Mouse (Mus musculus) adrenal gland, postnatal 36 days (tissue): ENCODE results near the gene Thap3. TPM values are rescaled to one million over a fixed set of nuclear protein-coding genes. Genes with fewer than 3 reads are reported as not detected.

Experiments used
- DNase-seq, 2 experiments: peaks; one replicate each; pipeline ENCODE4 v3.0.0; 2021; ENCODE audit warnings: mixed read lengths in 1 of 2
- total RNA-seq, 2 experiments: library from RNA; stranded (reverse); gene quantifications; 2 replicates each; pipeline ENCODE4 v1.2.3; 2021

Gene Thap3
- total RNA-seq, 2 experiments from 2014 or later: 19.5 to 20.5 TPM

- no peak for DNase-seq
Observed at GRCm38 (mm10) chr4:151985886-151986285, 2.9 kb downstream of the Thap3 start.

GRCm38 (mm10) chr4:151983560-151983959 lies 5.2 kb downstream of the Thap3 start:
- DNase-seq: peak in 1 of 2 experiments; percentile 31

DNA sequence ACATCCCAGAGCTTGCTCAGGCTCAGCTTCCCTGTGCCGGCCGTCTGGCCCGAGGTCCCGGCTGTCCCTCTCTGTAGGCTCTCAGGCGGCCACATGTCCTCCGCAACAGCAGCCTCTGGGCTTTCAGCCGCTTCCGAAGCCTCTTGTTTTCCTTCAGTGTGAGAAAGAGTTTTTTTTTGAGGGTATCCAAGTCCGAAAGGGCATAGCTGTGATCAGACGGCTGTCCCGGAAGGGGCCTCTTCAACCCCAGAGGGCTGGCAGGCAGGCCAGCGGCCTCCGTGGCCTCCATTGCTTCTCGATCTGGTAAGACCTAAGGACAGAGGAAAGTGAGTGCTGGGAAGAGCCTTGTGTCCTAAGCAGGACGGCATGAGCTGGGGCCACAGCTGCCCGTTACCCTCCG lies 5.8 kb downstream of the Thap3 start:
- no peak for DNase-seq

DNA sequence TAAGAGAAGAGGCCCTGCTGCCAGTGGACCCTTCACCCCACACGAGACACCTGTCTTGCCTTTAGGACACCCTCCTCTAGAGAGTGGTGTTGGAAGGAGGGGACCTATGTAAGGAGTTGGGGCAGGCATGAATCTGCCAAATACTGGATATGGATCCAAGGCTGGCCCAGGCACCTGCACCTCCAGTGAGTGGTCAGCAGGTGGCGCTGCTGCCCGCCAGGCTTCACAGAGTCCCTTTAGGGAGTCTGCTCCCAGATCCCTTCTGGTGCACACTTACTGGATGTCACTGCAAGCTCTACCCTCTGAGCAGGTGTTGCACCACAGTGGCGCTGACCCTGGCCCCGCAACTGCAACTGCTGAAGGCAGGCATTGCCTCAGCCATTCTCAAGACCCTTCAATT lies 7.4 kb downstream of the Thap3 start:
- DNase-seq: peak; percentile 86 to 87

DNA sequence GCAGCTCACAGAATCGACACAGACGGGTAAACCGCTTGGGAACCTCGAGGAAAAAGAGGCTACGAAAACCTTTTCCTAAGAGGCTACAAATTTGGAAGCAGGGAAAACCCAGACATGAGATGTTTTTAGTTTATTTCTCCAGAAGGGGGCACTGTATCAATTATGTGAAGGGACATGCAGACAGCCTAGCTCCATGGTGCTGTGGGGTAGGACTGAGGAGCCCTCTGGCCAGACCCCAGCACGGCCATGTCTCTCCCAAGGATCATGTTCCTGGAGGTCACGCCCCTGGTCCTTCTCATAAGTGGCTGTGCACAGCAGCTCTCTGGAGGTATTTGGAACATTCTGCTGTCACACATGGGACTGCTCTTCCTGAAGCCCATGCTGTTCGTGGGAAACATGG lies 8.1 kb downstream of the Thap3 start:
- no peak for DNase-seq

DNA sequence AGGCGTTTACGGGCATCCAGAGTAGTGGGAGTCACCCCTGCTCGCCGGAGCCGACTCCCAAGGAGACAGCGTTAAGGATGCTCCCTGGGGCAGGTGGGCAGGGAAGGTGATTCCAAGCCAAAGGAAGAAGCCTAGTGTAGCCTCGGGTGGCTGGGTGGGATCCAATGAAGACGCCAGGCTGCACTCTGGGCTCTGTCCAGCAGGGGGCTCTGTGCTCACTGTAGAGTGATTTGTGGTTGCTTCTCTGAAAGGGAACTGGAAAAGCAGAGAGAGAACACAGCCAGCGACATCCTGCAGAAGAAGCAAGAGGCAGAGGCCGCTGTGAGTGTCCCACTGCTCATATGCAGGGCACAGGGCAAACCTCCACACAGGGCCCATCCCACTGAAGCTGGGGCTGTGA lies 11.0 kb downstream of the Thap3 start:
- peak; percentile 83 to 89 for DNase-seq

DNA sequence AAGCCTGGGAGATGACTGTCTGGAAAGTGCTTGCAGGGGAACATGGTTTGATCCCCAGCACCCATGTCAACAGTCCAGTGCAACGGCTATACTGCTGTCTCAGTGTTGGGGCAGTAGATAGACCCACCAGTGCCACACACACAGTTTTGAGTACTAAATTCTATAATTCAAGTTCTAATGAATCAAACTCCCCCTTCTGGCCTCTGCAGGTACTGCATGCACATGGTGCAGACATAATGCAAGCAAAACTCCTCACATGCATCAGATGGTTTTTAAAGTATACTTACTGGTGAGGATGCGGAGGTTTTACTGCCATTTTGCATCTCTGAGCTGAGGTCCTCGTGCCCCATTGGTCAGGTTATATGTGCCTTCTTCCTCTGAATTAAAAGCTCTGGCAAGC lies 13.4 kb downstream of the Thap3 start:
- DNase-seq: peak; percentile 32 to 36

- no peak for DNase-seq
Observed at GRCm38 (mm10) chr4:151972221-151972967, 16.4 kb downstream of the Thap3 start.

- no peak for DNase-seq
Observed at GRCm38 (mm10) chr4:151968204-151968921, 20.4 kb downstream of the Thap3 start.

GRCm38 (mm10) chr4:151962817-151963216 lies 26.0 kb downstream of the Thap3 start:
- no peak for DNase-seq

DNA sequence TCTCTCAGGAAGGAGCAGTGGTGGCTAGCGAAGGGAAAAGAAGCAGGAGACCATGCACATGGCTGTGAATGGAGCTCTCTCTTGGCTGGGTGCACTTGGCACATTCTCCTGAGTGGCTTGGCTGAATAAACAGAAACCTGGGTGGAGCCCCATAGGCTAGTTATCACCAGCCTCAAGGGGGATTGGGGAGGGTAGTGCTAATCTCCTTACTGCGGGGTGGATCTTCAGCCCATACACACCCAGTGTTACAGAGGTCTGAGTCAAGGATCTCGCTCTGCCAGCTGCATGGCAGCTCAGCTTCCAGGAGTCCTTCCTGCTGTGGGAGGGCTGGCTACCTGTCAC lies 28.3 kb downstream of the Thap3 start:
- no peak for DNase-seq

GRCm38 (mm10) chr4:151959849-151960512 lies 28.8 kb downstream of the Thap3 start:
- no peak for DNase-seq

DNA sequence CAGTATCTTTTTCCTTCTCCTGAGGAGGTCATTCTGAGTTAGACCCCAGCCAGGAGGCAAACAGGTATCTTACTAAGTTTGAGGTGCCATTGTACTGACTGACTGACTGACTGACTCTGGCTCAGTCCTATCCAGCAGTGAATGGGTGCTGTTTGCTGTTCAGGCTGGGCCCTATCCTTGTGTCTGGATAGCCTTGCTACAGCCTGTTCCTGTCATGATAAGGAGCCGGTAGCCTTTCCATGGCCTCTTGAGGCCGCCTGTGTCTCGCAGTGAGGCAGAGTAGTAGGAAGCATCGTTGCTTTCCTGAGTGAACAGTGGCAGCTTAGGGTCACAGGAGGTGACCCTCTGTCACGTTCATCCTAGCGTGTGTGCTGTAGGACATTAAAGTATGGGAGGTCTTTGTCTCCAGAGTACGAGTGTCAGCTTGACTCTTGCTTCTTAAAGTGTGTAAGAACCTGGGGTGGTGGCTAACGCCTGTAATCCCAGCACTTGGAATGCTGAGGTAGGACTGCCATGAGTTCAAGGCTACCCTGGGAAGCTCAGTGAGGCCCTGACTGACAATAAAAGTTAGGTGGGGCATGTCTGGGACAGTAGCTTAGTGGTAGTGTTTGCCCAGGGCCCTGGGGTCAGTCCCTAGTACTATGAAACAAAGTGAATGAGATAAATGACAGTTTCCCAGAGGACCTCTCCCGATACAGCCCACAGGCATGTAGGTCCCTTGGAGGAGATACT lies 31.0 kb downstream of the Thap3 start:
- no peak for DNase-seq

GRCm38 (mm10) chr4:151955791-151956190 lies 33.0 kb downstream of the Thap3 start:
- DNase-seq: no peak

DNA sequence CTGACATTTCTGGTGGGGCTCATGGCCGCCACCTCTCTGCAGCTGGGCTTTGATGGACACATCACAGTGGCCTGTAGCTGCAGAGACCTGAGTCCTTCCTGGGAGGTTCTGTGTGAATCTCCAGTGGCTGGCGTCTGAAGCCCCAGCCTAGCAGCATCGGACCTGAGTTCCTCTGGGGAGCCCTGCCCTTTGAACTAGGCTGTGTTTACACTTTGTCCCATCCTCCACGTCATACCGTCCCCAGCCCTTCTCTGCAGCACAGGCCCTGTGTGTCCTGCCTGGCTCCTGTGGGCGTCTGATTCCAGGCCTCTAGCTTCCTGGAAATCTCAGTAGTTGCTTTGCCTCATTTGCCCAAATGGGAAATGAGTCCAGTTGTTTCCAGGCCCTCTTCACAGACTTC lies 35.6 kb downstream of the Thap3 start:
- no peak for DNase-seq

DNA sequence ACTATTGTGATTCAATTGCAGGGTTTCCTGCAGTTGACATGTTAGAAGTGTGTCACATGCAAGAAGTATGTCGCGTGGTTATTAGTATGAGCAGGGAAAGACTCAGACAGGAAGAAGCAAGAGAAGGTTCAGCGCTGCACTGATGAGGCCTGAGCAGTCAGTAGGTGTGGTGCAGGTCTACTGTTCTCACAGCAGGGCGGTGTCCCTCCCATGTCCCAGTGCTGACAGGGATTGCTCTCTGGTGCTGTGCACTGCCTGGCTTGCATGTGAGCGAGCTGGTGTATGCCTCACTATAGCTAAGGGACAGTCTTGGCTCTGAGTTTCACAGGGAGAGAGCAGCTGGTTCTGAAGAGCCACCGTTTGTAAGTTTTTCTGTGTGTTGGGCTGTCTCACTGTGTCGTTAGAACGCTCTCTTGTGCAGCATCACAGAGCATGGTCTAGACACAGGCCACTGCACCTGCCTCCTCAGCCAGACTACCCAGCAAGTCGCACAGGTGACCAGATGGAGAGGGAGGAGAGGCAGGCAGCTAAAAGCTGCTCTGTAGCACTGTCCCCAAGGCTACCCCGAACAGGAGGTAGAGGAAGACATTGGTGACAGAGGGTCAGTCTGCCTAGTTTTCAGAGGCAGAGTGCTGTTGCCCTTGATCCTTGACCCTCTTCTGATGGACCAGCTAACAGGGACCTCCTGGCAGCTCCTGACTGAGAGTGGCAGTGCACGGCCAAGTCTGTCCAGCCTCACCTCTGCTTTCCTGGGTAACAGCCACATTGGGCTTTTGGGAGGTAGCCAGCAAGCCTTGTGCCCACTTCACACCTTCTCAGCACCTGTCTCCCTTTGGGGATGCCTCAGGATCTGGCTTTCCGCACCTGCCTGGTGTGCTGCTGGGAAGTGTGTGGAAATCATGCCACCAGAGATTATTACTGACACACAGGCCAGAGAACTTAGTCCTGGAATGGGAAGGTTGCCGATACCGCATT lies 40.0 kb downstream of the Thap3 start:
- no peak for DNase-seq

- peak; percentile 71 to 72 for DNase-seq
Observed at GRCm38 (mm10) chr4:151946211-151946610, 42.6 kb downstream of the Thap3 start.

- DNase-seq: no peak
Observed at GRCm38 (mm10) chr4:151938089-151938488, 50.7 kb downstream of the Thap3 start.

DNA sequence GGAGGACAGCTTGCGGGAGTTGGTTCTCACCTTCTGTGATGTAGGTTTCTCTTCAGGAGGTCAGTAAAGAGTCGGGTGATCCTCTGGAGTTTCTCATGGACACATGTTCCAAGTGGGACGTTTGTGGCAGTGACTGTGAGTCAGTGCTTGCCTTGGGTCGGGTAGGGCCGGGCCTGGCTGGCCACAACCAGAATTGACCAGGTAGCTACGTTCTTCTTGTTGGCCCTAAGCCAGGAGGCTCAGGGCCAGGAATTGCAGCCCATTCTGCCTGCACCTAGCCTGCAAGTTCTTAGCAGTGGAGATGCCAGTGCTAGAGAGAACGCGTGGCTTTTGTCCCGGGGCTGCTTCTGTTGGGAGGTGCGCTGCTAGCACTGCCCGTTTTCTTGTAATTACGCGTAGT lies 51.4 kb downstream of the Thap3 start:
- DNase-seq: peak; percentile 36 to 44

DNA sequence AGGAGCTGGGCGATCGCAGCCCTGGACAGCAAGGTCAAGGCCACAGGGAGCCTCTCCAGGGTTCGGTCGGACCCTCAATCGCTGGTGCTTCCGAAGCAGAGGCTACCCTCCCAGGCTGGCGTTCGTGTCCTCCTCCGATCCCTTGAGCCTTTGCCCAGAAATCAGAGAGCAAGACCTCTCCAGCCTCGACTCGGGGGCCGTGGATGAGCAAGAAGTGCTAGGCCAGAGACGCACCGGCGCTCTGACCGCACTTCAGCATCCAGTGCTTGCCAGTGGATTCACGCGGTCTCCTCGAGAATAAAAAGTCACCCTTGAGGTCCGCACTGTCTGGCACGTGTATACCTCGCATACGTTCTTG lies 54.6 kb downstream of the Thap3 start:
- peak; percentile 33 to 45 for DNase-seq

- peak; percentile 92 to 93 for DNase-seq
Observed at GRCm38 (mm10) chr4:151933505-151934214, 55.1 kb downstream of the Thap3 start, which contains the start of gene Dnajc11. Gene Dnajc11, plus strand, starts transcription at chr4:151933691.
